Mouse (Mus musculus): ENCODE data around the gene Rpl37. TPM values are rescaled to one million over a fixed set of nuclear protein-coding genes. Genes with fewer than 3 reads are reported as not detected.

Rpl37 gene
- polyA plus RNA-seq, 1 experiment from 2014 or later = 859 TPM

DNA sequence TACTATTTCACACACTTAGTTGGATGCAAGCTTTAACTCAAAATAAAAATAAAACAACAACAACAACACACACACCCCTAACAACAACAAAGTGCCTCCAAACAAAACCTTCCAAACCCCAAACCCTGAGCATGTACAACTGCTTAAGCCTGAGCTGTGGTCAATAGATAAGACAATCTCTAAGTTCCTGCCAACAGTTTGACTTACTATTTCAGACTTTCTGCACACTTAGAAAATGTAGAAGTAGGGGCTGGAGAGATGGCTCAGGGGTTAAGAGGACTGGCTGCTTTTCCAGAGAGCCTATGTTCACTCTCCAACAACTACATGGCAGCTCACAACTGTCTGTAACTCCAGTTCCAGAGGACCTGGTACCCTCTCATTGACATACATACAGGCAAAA is 23.9 kb downstream of the Rpl37 start:
- H3K4me3 ChIP-seq (replicated peaks; ENCODE audit: low read depth, low read length) = no peak overlapping the region
- no peak overlapping the region for H3K9ac ChIP-seq (ENCODE audit: low read depth, low read length)
- no peak for DNase-seq (ENCODE audit: low spot score)
- no peaks in the 10 kb centered on the region for H3K36me3 ChIP-seq (ENCODE audit: insufficient read depth, low read length)
- no peak overlapping the region for H3K4me2 ChIP-seq (ENCODE audit: low read length)
- ATAC-seq (replicated peaks; ENCODE audit: low FRiP score, low read depth) = no peak
- no peak for TF ChIP-seq CTCF (IDR thresholded peaks at IDR 0.05; ENCODE audit: low read depth)
- peaks cover 10% of the 10 kb centered on the region for H3K4me1 ChIP-seq (replicated peaks; ENCODE audit: insufficient read depth, low read length)
- H3K9me3 ChIP-seq (replicated peaks; ENCODE audit: low read length) = no peaks in the 10 kb centered on the region
- no peaks in the 10 kb centered on the region for H3K27me3 ChIP-seq (ENCODE audit: insufficient read depth, low read length)
- H3K27ac ChIP-seq = no peak overlapping the region

DNA sequence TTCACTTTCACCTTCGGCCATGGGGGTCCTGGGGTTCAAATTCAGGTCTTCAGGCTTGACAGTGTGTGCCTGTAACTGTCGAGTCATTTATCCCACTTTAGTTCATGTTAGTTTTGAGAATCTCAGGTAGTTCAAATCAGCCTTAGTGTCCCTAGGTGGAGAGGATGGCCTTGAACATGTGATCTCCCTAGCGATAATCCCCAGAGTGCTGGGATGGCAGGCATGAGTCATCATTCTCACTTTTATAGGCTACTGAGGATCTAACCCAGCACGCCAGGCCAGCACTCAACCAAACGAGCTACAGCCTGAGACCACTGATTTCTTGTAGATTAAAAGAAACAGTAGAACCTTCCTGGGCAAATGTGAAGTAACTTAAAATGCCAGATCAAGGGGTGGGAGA is 25.6 kb downstream of the Rpl37 start:
- no peak for TF ChIP-seq CTCF (IDR thresholded peaks at IDR 0.05; ENCODE audit: low read depth)

GRCm38 (mm10) chr15:5142714-5143113 is 26.3 kb downstream of the Rpl37 start:
- Histone ChIP-seq H3K4me3 (replicated peaks; ENCODE audit: low read depth, low read length) (0 out of 2 replicates have a peak overlapping the region, but pooled peaks have one; percentile 99), H3K4me1 (replicated peaks; ENCODE audit: insufficient read depth, low read length) (peaks cover 13% of the 10 kb centered on the region), H3K27ac (no peak overlapping the region), H3K9ac (ENCODE audit: low read depth, low read length) (no peak overlapping the region), H3K27me3 (ENCODE audit: insufficient read depth, low read length) (no peaks in the 10 kb centered on the region), H3K36me3 (ENCODE audit: insufficient read depth, low read length) (no peaks in the 10 kb centered on the region), H3K4me2 (ENCODE audit: low read length) (peak overlapping the region; percentile 74; the same call in 1 of the 2 replicates), H3K9me3 (replicated peaks; ENCODE audit: low read length) (no peaks in the 10 kb centered on the region)
- ATAC-seq (replicated peaks; ENCODE audit: low FRiP score, low read depth) = no peak
- no peak for DNase-seq (ENCODE audit: low spot score)
- WGBS = 65% methylated on average over 5 of the region's 5 CpGs
- TF ChIP-seq CTCF (IDR thresholded peaks at IDR 0.05; ENCODE audit: low read depth) = no peak

More for the DNA sequence above, 25.6 kb downstream of the Rpl37 start:
- no peak overlapping the region for H3K4me2 ChIP-seq (ENCODE audit: low read length)
- no peak overlapping the region for H3K9ac ChIP-seq (ENCODE audit: low read depth, low read length)
- no peaks in the 10 kb centered on the region for H3K36me3 ChIP-seq (ENCODE audit: insufficient read depth, low read length)
- ATAC-seq (replicated peaks; ENCODE audit: low FRiP score, low read depth) = no peak
- 68% methylated on average over 5 of the region's 5 CpGs for WGBS
- H3K27ac ChIP-seq = no peak overlapping the region
- H3K4me3 ChIP-seq (replicated peaks; ENCODE audit: low read depth, low read length) = no peak overlapping the region
- H3K9me3 ChIP-seq (replicated peaks; ENCODE audit: low read length) = no peaks in the 10 kb centered on the region
- peaks cover 13% of the 10 kb centered on the region for H3K4me1 ChIP-seq (replicated peaks; ENCODE audit: insufficient read depth, low read length)
- no peak for DNase-seq (ENCODE audit: low spot score)
- no peaks in the 10 kb centered on the region for H3K27me3 ChIP-seq (ENCODE audit: insufficient read depth, low read length)

DNA sequence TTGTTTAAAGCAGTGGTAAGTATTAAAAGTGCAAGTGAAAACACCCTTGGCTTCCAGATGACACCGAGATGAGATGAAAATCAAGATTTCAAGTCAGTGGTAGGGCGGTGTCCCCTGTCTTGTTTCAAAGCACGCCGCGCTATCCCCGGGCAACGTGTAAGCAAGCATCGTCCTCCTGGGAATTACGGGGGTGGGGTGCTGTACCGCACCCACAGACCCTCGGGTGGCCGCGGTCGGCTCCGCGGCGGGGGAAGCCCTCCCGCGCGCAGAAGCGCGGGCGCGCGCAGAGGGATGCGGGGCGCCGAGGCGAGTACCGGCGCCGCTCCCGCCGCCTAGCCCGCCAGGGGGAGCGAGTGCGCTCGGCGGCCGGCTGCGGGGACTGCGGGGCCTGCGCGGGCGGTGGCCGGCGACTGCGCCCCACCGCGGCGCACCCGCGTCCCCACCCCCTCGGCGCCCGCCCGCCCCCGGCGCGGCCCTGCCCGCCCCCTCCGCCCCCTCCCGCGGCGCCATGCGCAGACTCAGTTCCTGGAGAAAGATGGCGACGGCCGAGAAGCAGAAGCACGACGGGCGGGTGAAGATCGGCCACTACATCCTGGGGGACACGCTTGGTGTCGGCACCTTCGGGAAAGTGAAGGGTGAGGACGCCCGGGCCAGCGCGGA is 27.0 kb downstream of the Rpl37 start, which contains the start of gene Prkaa1:
Gene Prkaa1, plus strand, starts transcription at position 501 of the 660 bp plus-strand sequence.
- no peaks in the 10 kb centered on the region for H3K27me3 ChIP-seq (ENCODE audit: insufficient read depth, low read length)
- DNase-seq (ENCODE audit: low spot score) = peak; percentile 84
- H3K9ac ChIP-seq (ENCODE audit: low read depth, low read length) = peak within 1 kb of the TSS; percentile 88
- TF ChIP-seq CTCF (IDR thresholded peaks at IDR 0.05; ENCODE audit: low read depth) = peak; percentile 27; the same call in 1 of the 2 replicates
- under 1% methylated on average over 60 of the region's 80 CpGs for WGBS
- peak within 1 kb of the TSS; percentile 99 for H3K4me3 ChIP-seq (replicated peaks; ENCODE audit: low read depth, low read length)
- peak within 1 kb of the TSS; percentile 93 for H3K27ac ChIP-seq
- H3K9me3 ChIP-seq (replicated peaks; ENCODE audit: low read length) = no peaks in the 10 kb centered on the region
- H3K36me3 ChIP-seq (ENCODE audit: insufficient read depth, low read length) = no peaks in the 10 kb centered on the region
- ATAC-seq (replicated peaks; ENCODE audit: low FRiP score, low read depth) = peak; percentile 90
- H3K4me2 ChIP-seq (ENCODE audit: low read length) = peak within 1 kb of the TSS; percentile 74
- H3K4me1 ChIP-seq (replicated peaks; ENCODE audit: insufficient read depth, low read length) = peaks cover 13% of the 10 kb centered on the region

GRCm38 (mm10) chr15:5144021-5144778 is 27.8 kb downstream of the Rpl37 start:
- peak overlapping the region; percentile 99 for H3K4me3 ChIP-seq (replicated peaks; ENCODE audit: low read depth, low read length)
- H3K4me1 ChIP-seq (replicated peaks; ENCODE audit: insufficient read depth, low read length) = peaks cover 13% of the 10 kb centered on the region
- peak; percentile 67 for DNase-seq (ENCODE audit: low spot score)
- no peaks in the 10 kb centered on the region for H3K9me3 ChIP-seq (replicated peaks; ENCODE audit: low read length)
- H3K27me3 ChIP-seq (ENCODE audit: insufficient read depth, low read length) = no peaks in the 10 kb centered on the region
- 2% methylated on average over 48 of the region's 61 CpGs for WGBS
- no peaks in the 10 kb centered on the region for H3K36me3 ChIP-seq (ENCODE audit: insufficient read depth, low read length)
- peak overlapping the region; percentile 93 for H3K27ac ChIP-seq
- H3K4me2 ChIP-seq (ENCODE audit: low read length) = peak overlapping the region; percentile 74
- H3K9ac ChIP-seq (ENCODE audit: low read depth, low read length) = peak overlapping the region; percentile 88
- peak; percentile 87 for ATAC-seq (replicated peaks; ENCODE audit: low FRiP score, low read depth)
- TF ChIP-seq CTCF (IDR thresholded peaks at IDR 0.05; ENCODE audit: low read depth) = peak; percentile 24; the same call in 1 of the 2 replicates

DNA sequence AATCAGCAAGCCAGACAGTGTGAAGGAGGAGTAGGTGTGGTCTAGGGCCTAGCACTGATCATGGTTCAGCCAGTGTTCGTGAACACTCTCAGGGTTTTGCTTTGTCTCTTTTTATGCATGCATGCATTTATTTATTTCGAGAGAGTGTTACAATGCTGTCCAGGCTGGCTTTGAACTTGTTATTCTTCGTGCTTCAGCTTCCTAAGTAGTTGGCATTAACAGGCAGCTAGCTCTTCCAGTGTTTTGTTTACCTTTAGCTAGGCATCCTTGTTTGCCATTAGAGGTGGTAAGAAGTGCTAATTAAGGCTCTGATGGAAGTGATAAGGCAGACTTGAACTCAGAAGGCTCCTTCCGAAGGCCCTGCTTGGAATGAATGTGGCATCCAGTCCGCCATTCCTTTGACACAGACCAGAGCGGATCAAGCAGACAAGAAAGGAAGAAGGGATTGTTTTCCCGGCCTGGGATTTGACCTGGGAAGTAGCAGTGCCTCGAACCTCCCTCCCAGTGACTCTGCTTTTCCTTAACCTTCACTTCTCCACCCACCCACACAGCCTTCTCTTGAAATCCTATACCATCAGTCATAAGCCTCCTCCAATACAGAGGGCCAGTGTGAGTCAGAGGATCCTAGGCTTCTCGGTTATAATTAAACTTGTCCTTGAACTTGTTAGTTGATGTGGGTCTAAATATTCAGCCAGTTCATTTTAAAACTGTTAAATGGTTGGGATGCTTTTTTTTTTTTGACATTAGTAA is 28.9 kb downstream of the Rpl37 start:
- Histone ChIP-seq H3K9ac (ENCODE audit: low read depth, low read length) (0 out of 2 replicates have a peak overlapping the region, but pooled peaks have one; percentile 28), H3K9me3 (replicated peaks; ENCODE audit: low read length) (no peaks in the 10 kb centered on the region), H3K4me3 (replicated peaks; ENCODE audit: low read depth, low read length) (peak overlapping the region; percentile 99; the same call in 1 of the 2 replicates), H3K36me3 (ENCODE audit: insufficient read depth, low read length) (no peaks in the 10 kb centered on the region), H3K27me3 (ENCODE audit: insufficient read depth, low read length) (no peaks in the 10 kb centered on the region), H3K27ac (0 out of 2 replicates have a peak overlapping the region, but pooled peaks have one; percentile 19), H3K4me2 (ENCODE audit: low read length) (peak overlapping the region; percentile 74), H3K4me1 (replicated peaks; ENCODE audit: insufficient read depth, low read length) (peaks cover 13% of the 10 kb centered on the region)
- ATAC-seq (replicated peaks; ENCODE audit: low FRiP score, low read depth) (no peak), DNase-seq (ENCODE audit: low spot score) (no peak)
- no peak for TF ChIP-seq CTCF (IDR thresholded peaks at IDR 0.05; ENCODE audit: low read depth)
- 24% methylated on average over 9 of the region's 9 CpGs for WGBS
